Mouse (Mus musculus): Measurements from ENCODE around the gene Flrt1. TPM values are rescaled to one million over a fixed set of nuclear protein-coding genes. Genes with fewer than 3 reads are reported as not detected.
"Not testable (repeated sequence)": the region's sequence is repeated elsewhere in the genome, so short reads cannot be mapped to it uniquely, and the experiment has no call there.

Flrt1 gene
- polyA plus RNA-seq, 2 experiments from 2014 or later, result not detected

DNA sequence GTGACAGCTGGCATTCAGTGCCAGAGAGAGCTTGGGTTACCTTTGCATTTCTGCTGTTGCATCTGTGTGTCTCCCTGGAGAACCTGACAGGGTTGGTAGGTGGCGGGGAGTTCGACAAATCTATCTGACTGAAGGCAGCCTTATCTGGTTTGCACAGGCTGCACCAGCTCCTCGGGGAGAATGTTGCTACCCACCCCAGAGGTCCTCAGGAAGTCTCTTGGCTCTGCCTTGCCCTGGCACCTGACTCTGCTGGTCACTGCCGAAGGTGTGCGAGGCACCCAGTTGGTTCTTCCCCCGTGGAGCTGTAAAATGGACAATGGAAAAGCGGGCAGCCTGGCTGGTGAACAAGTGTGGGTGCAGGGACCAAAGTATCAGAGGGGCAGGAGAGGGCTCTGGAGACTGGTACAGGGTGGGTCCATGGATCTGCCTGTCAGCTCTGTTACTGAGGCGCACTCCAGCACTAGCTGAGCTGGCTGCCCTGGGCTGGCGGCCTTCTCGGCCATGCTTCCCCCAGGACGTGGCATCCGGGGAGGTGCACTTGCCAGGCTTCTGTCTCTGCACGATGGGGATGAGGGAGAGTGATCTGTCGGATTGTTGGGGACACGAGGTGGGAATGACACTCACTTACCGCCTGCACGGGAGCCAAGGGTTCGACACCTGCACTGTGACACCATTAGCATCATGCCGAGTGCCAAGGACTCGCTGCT lies 38.0 kb downstream of the Flrt1 start:
- no peak for ATAC-seq

DNA sequence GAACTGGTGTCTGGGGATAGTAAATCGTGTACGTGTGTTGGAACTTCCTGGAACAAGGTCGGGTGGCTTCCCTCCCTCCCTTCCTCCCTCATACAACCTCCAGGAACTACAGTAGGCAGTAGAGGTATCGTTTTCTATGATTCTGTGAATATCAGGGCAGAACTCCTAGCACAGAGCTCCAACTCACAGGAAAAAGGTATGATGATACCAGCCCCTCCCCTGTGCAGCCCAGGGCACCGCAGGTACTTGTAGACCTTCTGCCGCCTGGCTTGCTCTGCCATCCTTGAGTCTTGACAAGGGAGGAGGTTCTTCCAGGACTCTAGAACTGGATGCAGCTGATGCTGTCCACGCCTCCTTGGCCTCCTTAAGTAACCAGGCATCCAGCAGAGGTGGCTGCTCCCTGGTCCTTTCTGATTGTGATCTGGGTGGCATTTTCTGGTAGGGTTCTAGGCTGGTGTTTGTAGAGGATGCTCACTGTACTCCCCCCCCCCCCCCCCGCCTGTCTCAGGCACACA lies 38.6 kb downstream of the Flrt1 start:
- ATAC-seq, result no peak

DNA sequence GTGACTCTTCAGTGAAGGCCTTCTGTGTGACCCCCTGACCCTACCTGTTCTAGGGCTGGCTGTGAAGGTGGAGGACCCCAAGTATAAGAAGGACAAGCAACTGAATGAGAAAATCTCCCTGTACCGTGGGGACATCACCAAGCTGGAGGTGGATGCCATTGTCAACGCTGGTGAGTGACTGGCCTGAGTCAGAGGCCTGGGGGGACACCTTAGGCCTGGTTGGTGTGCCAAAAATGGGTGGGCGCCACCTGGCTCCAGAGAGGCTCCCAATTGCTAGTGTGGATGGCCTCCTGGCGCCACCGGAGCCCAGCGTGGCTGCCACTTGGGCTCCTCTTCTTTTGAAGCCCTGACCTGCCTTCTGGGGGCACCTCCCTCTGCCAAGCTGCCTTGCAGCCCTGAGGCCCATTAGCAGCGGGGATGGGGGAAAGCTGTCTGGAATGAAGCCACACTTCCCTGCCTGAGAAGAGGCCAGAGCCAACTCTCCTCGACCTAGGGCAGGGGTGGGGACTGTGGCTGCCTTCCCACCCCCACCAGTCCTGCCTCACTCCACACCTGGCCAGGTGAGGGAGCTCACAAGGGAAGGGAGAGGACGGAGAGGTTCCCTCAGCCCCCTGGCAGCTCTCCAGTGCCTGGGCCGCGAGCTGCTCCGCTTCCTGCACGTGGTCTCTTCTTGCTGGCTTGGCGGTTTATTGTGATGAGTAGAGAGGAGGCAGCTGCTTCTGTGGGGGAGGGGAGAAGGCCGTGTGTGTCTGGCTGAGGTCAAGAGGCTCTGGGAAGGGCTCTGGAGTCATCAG lies 39.3 kb downstream of the Flrt1 start:
- ATAC-seq, result peak; percentile 54

DNA sequence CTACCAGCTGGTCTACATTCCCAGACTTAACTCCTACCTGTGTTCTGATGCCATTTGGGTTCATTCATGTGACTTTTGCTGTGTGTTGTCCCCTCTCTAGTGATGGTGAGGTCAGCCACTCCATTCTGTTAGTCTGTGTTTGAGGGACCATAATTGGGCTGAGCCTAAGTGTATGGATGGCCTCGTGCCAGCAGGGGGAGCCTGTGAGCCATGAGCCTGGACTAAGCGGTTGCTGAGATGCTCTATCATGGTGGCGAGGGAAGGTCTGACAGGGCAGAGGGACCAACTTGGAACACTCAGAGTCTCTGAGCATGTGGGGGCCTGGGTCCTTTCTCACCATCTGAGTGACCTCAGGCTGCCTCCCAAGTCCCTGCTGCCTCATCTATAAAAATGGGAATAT lies 41.0 kb downstream of the Flrt1 start:
- ATAC-seq, result peak; percentile 63

DNA sequence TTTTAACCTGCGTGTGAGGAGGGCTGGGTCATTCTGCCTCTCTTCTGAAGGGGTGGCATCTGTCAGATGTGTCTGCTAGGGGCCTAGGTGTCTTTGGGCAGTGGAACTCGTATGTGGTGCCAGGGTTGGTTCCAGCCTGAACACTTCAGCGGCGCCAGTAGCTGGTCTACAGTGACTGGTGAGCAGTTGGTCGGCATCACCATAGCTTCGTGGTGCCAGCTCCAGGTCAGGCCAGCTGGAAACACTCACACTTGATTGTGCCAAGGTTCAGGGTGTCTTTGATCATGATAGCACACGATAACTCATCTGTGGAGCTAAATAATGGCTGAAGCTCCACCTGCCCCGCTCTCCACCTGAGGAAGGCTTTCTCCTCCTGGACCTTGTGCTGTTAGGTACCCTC lies 42.6 kb downstream of the Flrt1 start:
- no peak for ATAC-seq

DNA sequence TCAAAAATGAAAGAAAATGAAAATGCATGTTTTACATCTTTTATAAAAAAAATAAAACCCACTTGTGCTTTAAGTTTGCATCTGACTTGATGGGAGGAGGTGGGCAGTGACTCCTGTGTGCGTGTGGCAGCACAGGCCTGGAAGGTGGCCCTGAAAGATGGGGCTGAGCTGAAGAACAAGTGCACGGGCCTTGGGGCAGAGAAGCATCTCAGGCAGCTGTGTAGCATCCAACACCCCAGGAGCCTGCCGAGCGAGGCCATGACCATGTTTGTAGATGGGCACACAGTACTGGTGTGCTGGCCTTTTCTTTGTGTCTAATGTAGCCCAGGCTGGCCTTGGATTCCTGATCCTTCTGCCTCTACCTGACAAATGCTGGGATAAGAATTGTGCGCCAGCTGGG lies 43.4 kb downstream of the Flrt1 start:
- no peak for ATAC-seq

DNA sequence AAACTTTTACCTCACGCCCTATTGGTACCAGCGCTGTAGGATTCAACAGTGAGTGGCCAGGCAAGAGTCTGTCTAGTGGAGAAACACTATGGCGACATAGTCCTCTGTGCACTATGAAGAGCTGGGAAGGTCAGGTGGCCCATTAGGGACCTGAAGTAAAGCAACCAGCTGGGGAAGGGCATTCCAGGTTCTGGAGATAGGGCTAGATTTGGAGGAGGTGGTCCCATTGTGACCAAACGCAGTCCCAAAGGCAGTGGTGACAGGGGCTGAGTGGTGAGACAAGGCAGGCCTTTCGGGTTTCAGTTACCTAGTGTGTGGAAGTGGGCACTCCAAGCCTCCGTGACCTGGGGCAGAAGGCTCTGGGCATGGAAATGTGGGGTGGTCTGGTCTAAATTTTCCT lies 47.0 kb downstream of the Flrt1 start:
- no peak for ATAC-seq

DNA sequence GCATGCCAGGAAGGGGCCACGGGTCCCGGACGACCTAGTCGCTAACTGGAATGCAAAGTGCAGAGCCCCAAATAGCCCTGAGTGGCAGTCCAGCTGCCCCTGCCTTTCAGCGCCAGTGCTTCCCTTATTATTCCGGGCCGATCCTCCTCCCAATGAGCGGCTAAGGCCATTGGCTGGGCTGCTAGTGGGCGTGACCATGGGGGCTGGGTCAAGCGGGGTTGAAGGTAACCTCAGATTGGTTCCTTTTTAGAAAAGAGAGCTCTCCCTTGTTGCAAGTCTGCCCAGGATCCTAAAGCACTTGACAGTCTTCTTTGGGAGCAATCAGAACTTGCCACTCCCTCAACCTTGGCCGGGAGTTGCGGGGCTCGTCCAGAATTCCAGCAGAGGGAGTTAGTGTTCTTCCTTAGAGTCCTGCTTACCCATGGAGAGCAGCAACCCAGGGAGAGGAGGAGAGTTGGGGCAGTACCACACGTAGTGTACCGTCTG lies 47.8 kb downstream of the Flrt1 start:
- ATAC-seq, result peak; percentile 34

DNA sequence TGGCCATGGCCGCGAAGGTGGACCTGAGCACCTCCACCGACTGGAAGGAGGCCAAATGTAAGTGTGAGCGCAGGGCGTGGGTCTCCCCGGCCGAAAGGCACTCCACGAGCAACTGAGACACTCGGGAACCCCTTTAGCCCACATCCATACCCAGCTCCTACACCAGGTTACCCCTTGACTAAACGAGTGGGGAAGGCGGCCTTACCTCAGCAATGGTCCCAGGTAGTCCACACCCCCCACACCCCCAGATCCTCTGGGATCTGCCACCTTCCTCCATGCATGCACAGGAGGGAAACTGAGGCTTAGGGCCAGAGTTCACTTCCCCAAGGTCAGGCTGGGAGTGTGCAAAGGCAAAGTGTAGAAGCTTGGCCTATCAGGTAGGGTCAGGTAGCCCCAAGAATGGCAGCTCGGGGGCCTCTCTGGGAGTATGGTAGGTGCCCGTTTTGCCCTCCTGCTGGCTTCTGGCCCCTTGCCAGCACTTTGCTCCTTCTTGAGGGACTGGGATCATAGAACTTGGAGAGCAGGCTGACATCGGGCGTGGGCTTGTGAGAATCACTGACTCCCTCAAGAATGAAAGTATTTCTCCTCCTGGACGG lies 48.3 kb downstream of the Flrt1 start:
- ATAC-seq, result no peak

DNA sequence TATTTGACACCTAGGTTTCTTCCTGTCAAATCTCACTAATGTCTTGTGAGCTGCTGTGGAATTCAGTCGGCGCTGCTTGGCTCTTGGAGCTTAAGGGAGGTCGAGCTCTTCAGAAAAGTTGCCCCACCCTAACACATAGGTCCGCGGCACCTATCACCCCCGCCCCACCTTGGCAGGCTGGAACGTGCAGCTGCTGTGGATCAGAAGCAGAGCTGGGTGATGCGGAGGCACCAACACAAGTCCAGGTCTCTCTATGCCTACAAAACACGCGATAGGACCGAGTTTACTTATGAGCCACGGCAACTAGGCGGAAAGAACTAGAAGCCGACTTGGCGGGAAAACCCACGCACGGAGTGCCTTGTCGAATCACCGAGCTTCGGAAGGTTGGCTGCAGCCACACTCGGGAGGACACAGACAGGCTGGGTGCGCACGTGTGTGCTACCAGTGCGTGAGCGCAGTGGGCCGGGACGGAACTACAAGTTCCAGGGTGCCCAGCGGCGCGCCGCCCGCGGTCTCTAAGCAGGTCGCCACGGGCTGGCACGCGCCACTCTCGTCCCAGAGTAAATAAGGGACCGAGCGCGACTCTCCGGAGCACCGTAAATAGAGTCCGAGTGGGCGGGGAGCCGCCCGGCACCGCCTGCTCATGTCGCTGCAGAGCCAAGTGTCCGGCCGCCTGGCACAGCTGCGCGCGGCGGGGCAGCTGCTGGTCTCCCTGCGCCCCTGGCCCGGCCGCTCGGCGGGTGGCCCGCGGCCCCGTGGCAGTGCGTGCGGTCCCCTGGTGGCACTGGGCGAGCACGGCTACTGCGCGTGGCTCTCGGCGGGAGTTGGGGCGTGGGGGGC lies 49.1 kb downstream of the Flrt1 start, which contains the start of gene Macrod1:
Gene Macrod1 (plus strand): TSS at position 563 of the 840 bp plus-strand sequence.
- peak; percentile 77 for ATAC-seq

DNA sequence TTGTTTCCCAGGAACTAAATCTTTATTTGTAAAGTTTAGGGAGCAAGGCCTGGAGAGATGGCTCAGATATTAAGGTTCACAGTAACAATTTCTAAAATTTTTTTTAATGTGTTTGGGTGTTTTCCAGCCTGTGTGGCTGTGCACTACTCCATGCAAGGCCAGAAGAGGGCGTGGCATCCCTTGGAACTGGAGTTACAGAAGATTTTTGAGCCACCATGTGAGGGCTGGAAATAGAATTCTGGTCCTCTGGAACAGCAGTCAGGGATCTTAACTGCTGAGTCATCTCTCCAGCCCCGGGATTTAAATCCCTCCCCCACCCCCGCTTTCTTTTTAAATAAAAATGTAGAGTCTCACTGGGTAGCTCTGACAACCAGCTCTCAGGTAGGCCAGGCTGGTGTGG lies 50.4 kb downstream of the Flrt1 start:
- ATAC-seq, result no peak

DNA sequence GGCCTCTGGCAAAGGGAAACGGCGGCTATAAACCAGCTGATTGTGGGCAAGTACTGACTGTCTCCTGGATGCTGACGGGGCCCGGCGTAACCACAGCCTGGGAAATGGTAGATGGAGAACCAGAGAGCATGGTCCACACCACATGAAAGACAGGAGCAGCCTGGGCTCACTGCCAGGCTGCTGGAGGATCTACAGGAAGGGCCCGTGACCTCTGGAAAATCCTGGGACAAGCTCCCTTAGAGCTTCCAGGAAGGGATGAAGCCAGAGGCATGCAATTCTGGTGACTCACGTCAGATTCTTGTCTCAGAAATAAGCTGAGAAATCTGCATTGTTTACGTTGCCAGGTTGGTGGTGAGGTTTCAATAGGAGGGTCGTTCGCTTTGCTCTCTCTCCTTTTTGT lies 50.8 kb downstream of the Flrt1 start:
- ATAC-seq, result no peak

DNA sequence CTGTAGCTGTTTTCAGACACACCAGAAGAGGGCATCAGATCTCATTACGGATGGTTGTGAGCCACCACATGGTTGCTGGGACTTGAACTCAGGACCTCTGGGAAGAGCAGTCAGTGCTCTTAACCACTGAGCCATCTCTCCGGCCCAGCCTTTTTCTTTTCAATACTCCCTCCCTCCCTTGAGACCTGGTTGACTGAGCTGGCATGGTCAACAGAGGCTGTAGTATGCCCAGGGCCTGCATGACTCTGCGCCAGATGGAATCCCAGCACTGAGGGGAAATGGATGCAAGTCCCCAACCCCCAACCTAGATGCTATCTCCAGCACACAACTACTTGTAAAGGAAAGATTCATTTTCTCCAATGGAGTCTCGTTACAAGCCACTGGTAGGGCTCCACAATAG lies 52.1 kb downstream of the Flrt1 start:
- ATAC-seq, result not testable (repeated sequence)

DNA sequence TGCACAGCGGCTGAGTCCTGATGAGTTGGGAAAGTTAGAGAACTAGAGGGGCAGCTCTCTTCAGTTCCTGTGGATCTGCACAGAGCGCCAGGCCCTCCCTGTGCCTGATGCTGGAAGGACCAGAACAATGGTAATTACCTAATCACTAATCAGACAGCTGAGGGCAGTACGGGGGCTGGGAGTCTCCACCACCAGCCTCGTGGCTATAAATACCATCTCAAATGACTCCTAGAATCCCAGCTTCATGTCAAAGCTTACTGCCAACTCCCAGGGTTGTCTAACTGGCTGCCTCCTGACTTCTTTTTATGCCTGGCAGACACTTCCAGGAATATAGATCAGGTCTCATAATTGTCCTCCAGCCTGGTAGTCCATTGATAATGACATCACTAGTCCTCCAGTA lies 60.8 kb downstream of the Flrt1 start:
- no peak for ATAC-seq

DNA sequence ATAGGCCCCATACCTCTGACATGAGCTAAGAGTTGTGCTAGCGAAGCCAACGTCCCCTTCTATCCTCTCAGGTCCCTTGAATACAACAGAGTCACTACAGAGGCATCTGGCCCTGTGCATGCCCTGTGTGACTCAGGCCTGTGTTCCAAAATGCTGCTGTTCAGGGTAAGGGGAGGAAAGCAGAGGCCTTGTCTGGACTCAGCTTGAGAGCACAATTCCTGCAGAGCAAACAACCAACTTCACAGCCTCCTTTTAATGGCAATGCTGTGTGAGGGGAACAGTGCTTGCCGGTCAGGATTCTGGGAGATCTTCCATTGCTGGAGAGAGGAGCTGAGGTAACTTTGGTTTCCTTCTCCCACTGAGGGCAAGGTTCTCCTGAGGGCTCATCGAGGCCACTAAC lies 61.2 kb downstream of the Flrt1 start:
- no peak for ATAC-seq

Other genes with a start within 250 kb of the Flrt1 start
- gene Ccdc88b, start 247.5 kb downstream of the Flrt1 start, polyA plus RNA-seq (2017; shearing (Covaris generic)), result 1 to 10 TPM; 3.8 to 6.5 TPM
- gene Trmt112, start 196.0 kb downstream of the Flrt1 start, polyA plus RNA-seq (2017; shearing (Covaris generic)), result 100 to 1,000 TPM; 183 to 217 TPM
- gene Prdx5, start 195.6 kb downstream of the Flrt1 start, polyA plus RNA-seq (2017; shearing (Covaris generic)), result 100 to 1,000 TPM; 244 to 253 TPM
- gene Esrra, start 183.9 kb downstream of the Flrt1 start, polyA plus RNA-seq (2017; shearing (Covaris generic)), result 1 to 10 TPM; 3.1 to 3.8 TPM
- not detected for gene Catsperz, start 180.3 kb downstream of the Flrt1 start, polyA plus RNA-seq (2017; shearing (Covaris generic))
- not detected for gene Kcnk4, start 171.2 kb downstream of the Flrt1 start, polyA plus RNA-seq (2017; shearing (Covaris generic))
- 10 to 100 TPM; 42.6 to 60.5 TPM for gene Bad, start 163.9 kb downstream of the Flrt1 start, polyA plus RNA-seq (2017; shearing (Covaris generic))
- gene Gpr137, start 163.2 kb downstream of the Flrt1 start, polyA plus RNA-seq (2017; shearing (Covaris generic)), result 10 to 100 TPM in 1 of 2 experiments, 1 to 10 TPM in 1; 9.8 to 11.5 TPM
- gene Ppp1r14b, start 130.8 kb downstream of the Flrt1 start, polyA plus RNA-seq (2017; shearing (Covaris generic)), result 10 to 100 TPM; 14.2 to 26.1 TPM
- 1 to 10 TPM; 3.2 to 5.1 TPM for gene Plcb3, start 129.3 kb downstream of the Flrt1 start, polyA plus RNA-seq (2017; shearing (Covaris generic))
- gene Fkbp2, start 125.2 kb downstream of the Flrt1 start, polyA plus RNA-seq (2017; shearing (Covaris generic)), result 10 to 100 TPM; 54.3 to 76.4 TPM
- 1 to 10 TPM; 2.5 to 2.6 TPM for gene Vegfb, start 118.1 kb downstream of the Flrt1 start, polyA plus RNA-seq (2017; shearing (Covaris generic))
- 10 to 100 TPM; 44.8 to 46.0 TPM for gene Dnajc4, start 113.2 kb downstream of the Flrt1 start, polyA plus RNA-seq (2017; shearing (Covaris generic))
- 10 to 100 TPM; 29.8 to 33.4 TPM for gene Nudt22, start 109.6 kb downstream of the Flrt1 start, polyA plus RNA-seq (2017; shearing (Covaris generic))
- gene Trpt1, start 109.6 kb downstream of the Flrt1 start, polyA plus RNA-seq (2017; shearing (Covaris generic)), result 1 to 10 TPM; 4.5 to 7.3 TPM
- gene Fermt3, start 86.3 kb downstream of the Flrt1 start, polyA plus RNA-seq (2017; shearing (Covaris generic)), result 100 to 1,000 TPM; 208 to 288 TPM
- 100 to 1,000 TPM; 105 to 165 TPM for gene Stip1, start 65.8 kb downstream of the Flrt1 start, polyA plus RNA-seq (2017; shearing (Covaris generic))
- gene Macrod1, start 48.9 kb downstream of the Flrt1 start, polyA plus RNA-seq (2017; shearing (Covaris generic)), result 1 to 10 TPM in 1 of 2 experiments, under 1 TPM in 1; 0.82 to 2.6 TPM
- gene Otub1, start 100.6 kb upstream of the Flrt1 start, polyA plus RNA-seq (2017; shearing (Covaris generic)), result 100 to 1,000 TPM; 157 to 170 TPM
- gene Cox8a, start 111.9 kb upstream of the Flrt1 start, polyA plus RNA-seq (2017; shearing (Covaris generic)), result 100 to 1,000 TPM; 387 to 411 TPM
- 10 to 100 TPM; 28.0 to 29.3 TPM for gene Naa40, start 135.5 kb upstream of the Flrt1 start, polyA plus RNA-seq (2017; shearing (Covaris generic))
- gene Rcor2, start 161.6 kb upstream of the Flrt1 start, polyA plus RNA-seq (2017; shearing (Covaris generic)), result not detected
- 10 to 100 TPM; 53.4 to 69.8 TPM for gene Mark2, start 236.1 kb upstream of the Flrt1 start, polyA plus RNA-seq (2017; shearing (Covaris generic))